Mouse (Mus musculus) G1E (cell line): ENCODE measurements around the gene Ank3.

ENCODE experiments used
- CTCF ChIP-seq: IDR thresholded peaks from 2 replicates; pipeline ENCODE4 v1.5.1; 2012; ENCODE audit warnings: low read depth, low read length, inconsistent platforms, mixed read lengths
- TAL1 ChIP-seq: conservative IDR thresholded peaks from 2 replicates; pipeline ENCODE4 v1.6.1; 2012; ENCODE audit warnings: low read depth, low read length, inconsistent platforms, mixed read lengths

DNA sequence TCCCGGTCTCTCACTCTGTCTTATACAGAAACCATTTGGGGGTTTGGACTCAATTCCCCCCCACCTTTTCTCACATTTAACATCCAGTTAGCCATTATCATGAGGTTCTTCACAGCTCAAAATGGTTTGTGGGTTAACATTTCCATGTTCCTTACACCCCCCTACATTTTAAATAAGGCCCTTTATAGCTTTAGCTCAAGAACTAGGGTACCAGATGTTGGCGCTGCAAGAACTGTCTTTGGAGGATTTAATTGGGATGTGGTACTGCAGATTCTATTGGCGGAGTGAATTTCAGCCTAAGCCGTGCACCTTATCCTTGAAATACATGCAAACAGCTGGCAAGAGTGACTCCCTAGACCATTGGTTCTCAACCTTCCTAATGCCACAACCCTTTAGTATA lies 261.2 kb downstream of the Ank3 start:
- TF ChIP-seq CTCF: no peak
- no peak for TF ChIP-seq TAL1
